Mouse (Mus musculus) liver, postnatal 0 days (tissue): ENCODE results near the gene Mllt1.

ENCODE experiments used
- CTCF ChIP-seq: sonication (generic); IDR thresholded peaks from 2 replicates; pipeline ENCODE4 v1.5.1; 2016; ENCODE audit warnings: antibody characterized with exemption, low read depth
- EP300 ChIP-seq: IDR thresholded peaks from 2 replicates; pipeline ENCODE4 v1.6.1; 2016; ENCODE audit warnings: antibody characterized with exemption, low read depth, mild to moderate bottlenecking

GRCm38 (mm10) chr17:56969321-56969720, 34.1 kb upstream of the Mllt1 start:
- no peak for TF ChIP-seq CTCF
- TF ChIP-seq EP300 = no peak
